Mouse (Mus musculus) heart, embryonic 12.5 days (tissue): ENCODE data around the gene Usp2. TPM values are rescaled to one million over a fixed set of nuclear protein-coding genes. Genes with fewer than 3 reads are reported as not detected.
A peak's percentile ranks its signal among the peaks of the same experiment; 100 is the strongest.

ENCODE experiments used
- ATAC-seq: fragments of 200-750 bp; cut with Nextera tagmentation; 2 replicates; pipeline ENCODE4 v1.8.0; 2017; ENCODE audit warnings: moderate TSS enrichment, moderate library complexity; ENCODE audit not compliant: insufficient number of reproducible peaks, low FRiP score
- H3K27ac ChIP-seq: fragments of 300-500 bp; sonication (generic); 2 replicates; pipeline ENCODE4 v1.5.1; 2016; ENCODE audit warnings: mild to moderate bottlenecking, moderate library complexity; ENCODE audit not compliant: poor library complexity, severe bottlenecking
- H3K27me3 ChIP-seq: fragments of 300-500 bp; sonication (generic); replicated peaks from 2 replicates; pipeline ENCODE4 v1.6.1; 2016; ENCODE audit warnings: mild to moderate bottlenecking, moderate library complexity
- H3K36me3 ChIP-seq: fragments of 300-500 bp; sonication (generic); 2 replicates; pipeline ENCODE4 v1.6.1; 2016; ENCODE audit warnings: mild to moderate bottlenecking, moderate library complexity
- H3K4me1 ChIP-seq: fragments of 300-500 bp; sonication (generic); replicated peaks from 2 replicates; pipeline ENCODE4 v1.6.1; 2016; ENCODE audit warnings: mild to moderate bottlenecking
- H3K4me2 ChIP-seq: fragments of 300-500 bp; sonication (generic); 2 replicates; pipeline ENCODE4 v1.6.1; 2016; ENCODE audit warnings: mild to moderate bottlenecking, moderate library complexity
- H3K4me3 ChIP-seq: fragments of 300-500 bp; sonication (generic); 2 replicates; pipeline ENCODE4 v1.5.1; 2016; ENCODE audit warnings: mild to moderate bottlenecking
- H3K9ac ChIP-seq: fragments of 300-500 bp; sonication (generic); 2 replicates; pipeline ENCODE4 v1.6.1; 2016; ENCODE audit warnings: mild to moderate bottlenecking, moderate library complexity
- H3K9me3 ChIP-seq: fragments of 300-500 bp; sonication (generic); replicated peaks from 2 replicates; pipeline ENCODE4 v1.6.1; 2016; ENCODE audit warnings: mild to moderate bottlenecking, moderate library complexity
- WGBS: fragments of 180-500 bp; shearing (Covaris S2); methylation state at CpG from one replicate; pipeline ENCODE4 v1.1.7; 2016; 5-methylcytosine and 5-hydroxymethylcytosine counted together
- polyA plus RNA-seq: library from polyadenylated mRNA; unstranded; fragments of >200 nt; fragmentation: Nextera tagmentation; extraction: Ambion mirVana; gene quantifications from 2 replicates; pipeline ENCODE4 v1.2.1, GENCODE M21; 2016

Usp2 gene
- polyA plus RNA-seq, 1 experiment from 2014 or later: 51.7 TPM

DNA sequence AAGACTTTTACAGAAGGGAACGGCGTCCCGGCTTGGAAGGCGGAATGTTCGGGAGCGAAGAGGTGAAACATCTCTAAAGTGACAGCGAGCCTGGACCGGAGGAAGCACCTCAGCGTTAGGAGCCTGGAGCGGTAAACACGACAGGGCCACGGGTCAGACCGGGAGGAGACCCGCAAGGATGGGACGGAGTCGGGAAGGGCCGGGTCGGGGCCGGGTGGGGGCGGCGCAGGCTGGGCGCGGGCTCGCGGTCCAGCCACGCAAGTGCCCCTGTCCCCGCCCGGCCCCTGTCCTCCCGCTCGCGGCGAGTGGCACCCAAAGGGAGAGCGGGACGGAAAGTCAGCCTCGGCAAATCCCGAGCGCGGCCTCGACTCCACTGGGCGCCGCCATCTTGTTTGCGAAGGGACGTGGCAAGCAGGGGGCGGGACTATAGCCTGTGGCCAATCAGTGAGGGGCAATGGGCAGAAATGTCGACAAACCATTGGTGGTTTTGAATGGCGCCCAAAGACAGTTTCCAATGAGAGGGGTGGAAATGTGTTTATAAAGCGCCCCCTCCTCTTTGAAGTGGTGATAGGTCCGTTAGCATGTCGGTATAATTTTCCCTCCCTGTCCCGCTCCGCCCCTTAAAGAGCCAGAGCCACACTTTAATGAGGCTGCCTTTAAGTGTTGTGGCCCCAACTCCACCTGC lies 46.4 kb downstream of the Usp2 start, which contains the start of the genes Gm49380 and Rnf26:
TSS of gene Gm49380 (minus strand) at position 396 of the 685 bp plus-strand sequence.
TSS of gene Rnf26 (minus strand) at position 413 of the 685 bp plus-strand sequence.
- H3K27me3 ChIP-seq: no peaks in the 10 kb centered on the region
- H3K4me1 ChIP-seq: peaks cover 37% of the 10 kb centered on the region
- H3K9ac ChIP-seq: peak within 1 kb of the TSS; percentile 98
- H3K27ac ChIP-seq: peak within 1 kb of the TSS; percentile 80
- H3K9me3 ChIP-seq: no peaks in the 10 kb centered on the region
- peak; percentile 95 for ATAC-seq
- H3K36me3 ChIP-seq: peaks cover 4% of the 10 kb centered on the region
- H3K4me3 ChIP-seq: peak within 1 kb of the TSS; percentile 92
- peak within 1 kb of the TSS; percentile 73 for H3K4me2 ChIP-seq
- WGBS: under 1% methylated on average over 49 of the region's 51 CpGs

DNA sequence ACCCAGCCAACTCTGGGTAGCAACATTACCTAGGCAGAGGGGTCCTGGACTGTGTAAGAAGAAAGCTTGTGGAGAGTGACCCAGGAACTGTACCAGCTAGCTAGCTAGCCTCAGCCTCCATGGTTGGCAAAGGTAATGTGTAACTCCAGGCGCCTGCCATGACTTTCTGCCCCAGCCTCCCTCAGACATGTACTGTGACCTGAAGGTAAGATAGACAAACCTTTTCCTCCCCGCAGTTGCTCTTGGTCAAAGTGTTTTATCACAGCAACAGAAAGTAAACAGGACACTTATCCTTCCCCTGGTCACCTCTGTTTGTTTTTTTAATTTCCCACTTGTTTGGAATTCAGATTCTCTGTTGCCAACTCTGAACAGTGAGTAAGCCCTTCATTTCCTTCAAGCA lies 47.6 kb downstream of the Usp2 start:
- Histone ChIP-seq H3K9me3 (no peaks in the 10 kb centered on the region), H3K4me1 (peaks cover 25% of the 10 kb centered on the region), H3K36me3 (no peaks in the 10 kb centered on the region), H3K27me3 (no peaks in the 10 kb centered on the region), H3K27ac (no peak overlapping the region), H3K9ac (no peak overlapping the region), H3K4me2 (no peak overlapping the region), H3K4me3 (no peak overlapping the region)
- no peak for ATAC-seq
- 76% methylated on average over 2 of the region's 2 CpGs for WGBS

DNA sequence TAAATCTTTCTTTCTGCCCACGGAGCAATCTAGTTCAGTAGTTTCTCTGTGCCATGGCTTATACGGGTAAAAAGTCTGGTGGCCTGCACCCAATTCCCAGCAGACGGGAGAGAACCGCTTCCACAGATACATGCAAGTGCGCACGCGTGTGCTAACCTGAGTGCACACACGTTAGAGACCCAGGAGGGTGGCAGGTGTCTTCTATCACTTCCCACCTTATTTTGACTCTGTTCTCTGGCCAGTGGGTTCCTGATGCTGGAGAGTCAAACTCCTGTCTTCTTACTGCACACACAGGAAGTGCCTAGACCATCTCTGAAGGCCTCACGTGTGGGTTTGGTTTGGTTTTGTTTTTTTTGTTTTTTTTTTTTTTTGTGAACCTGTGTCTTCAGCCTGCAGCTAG lies 48.8 kb downstream of the Usp2 start:
- Histone ChIP-seq H3K27ac (no peak overlapping the region), H3K27me3 (no peaks in the 10 kb centered on the region), H3K4me3 (no peak overlapping the region), H3K9ac (no peak overlapping the region; the same call in 1 of the 2 replicates), H3K4me1 (peaks cover 13% of the 10 kb centered on the region), H3K4me2 (no peak overlapping the region), H3K36me3 (no peaks in the 10 kb centered on the region), H3K9me3 (no peaks in the 10 kb centered on the region)
- ATAC-seq: no peak
- WGBS: 83% methylated on average over 9 of the region's 9 CpGs

DNA sequence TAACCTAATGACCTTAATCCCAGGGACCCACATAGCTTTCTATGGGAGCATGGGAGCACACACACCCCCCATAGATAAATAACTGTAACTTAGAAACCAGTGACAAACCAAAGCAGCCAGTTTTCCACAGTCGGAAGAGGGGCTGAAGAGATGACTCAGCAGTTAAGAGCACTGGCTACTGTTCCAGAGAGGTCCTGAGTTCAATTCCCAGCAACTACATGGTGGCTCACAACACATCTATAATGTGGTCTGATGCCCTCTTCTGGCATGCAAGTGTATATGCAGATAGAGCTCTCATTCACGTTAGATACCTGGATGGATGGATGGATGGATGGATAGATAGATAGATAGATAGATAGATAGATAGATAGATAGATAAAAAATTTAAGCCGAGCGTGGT lies 49.4 kb downstream of the Usp2 start:
- no peak overlapping the region for H3K4me3 ChIP-seq
- no peak overlapping the region for H3K4me2 ChIP-seq
- peaks cover 10% of the 10 kb centered on the region for H3K4me1 ChIP-seq
- WGBS: 81% methylated on average over 4 of the region's 4 CpGs
- H3K27me3 ChIP-seq: no peaks in the 10 kb centered on the region
- no peaks in the 10 kb centered on the region for H3K36me3 ChIP-seq
- no peak for ATAC-seq
- H3K27ac ChIP-seq: no peak overlapping the region
- no peaks in the 10 kb centered on the region for H3K9me3 ChIP-seq
- no peak overlapping the region for H3K9ac ChIP-seq

DNA sequence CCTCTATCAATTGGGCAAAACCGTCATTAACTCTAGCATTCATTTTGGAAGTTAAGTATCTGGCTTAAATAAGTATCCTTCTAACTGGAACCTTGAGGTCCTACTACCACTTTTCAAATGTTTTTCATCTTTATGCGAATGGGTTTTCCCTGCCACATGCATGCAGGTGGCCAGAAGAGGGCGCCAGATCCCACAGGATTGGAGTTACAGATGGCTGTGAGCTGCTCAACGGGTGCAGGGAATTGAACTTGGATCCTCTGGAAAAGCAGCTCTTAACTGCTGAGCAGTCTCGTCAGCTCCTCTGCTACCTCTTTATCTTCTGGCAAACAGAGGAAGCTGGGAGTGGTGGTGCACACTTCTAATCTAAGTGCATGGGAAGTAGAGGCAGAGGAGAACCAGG lies 52.2 kb downstream of the Usp2 start:
- H3K4me3 ChIP-seq: no peak overlapping the region
- H3K9ac ChIP-seq: no peak overlapping the region
- H3K27me3 ChIP-seq: no peaks in the 10 kb centered on the region
- H3K4me2 ChIP-seq: no peak overlapping the region
- no peaks in the 10 kb centered on the region for H3K4me1 ChIP-seq
- WGBS: 45% methylated on average over 5 of the region's 5 CpGs
- ATAC-seq: no peak
- H3K27ac ChIP-seq: no peak overlapping the region
- H3K9me3 ChIP-seq: no peaks in the 10 kb centered on the region
- no peaks in the 10 kb centered on the region for H3K36me3 ChIP-seq

DNA sequence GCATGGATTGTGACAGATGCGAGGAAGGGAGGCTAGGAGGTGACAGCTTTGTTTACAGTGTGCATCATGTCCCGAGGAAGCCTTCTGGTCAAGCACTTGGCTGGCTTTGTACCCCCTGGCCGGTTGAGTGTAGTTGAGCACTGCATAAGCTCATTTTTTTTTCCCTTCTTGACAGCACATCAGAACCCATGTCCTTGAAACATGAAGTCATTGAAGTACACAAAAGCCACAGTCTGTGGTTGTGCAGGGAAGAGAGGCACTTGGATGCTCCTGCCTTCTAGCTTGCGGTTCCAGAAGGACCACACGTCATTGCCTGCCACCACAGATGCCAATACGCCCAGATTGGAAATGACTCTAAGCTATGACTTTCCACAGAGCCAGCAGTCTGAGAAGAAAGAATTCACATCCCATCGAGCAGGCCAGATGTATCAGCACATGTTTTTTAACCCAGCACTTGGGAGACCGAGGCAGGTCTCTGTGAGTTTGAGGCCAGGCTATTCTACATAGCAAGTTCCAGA lies 53.2 kb downstream of the Usp2 start:
- Histone ChIP-seq H3K36me3 (no peaks in the 10 kb centered on the region), H3K4me2 (no peak overlapping the region), H3K4me3 (no peak overlapping the region), H3K27me3 (no peaks in the 10 kb centered on the region), H3K9ac (no peak overlapping the region), H3K4me1 (no peaks in the 10 kb centered on the region), H3K27ac (no peak overlapping the region), H3K9me3 (no peaks in the 10 kb centered on the region)
- WGBS: 76% methylated on average over 8 of the region's 8 CpGs
- no peak for ATAC-seq

DNA sequence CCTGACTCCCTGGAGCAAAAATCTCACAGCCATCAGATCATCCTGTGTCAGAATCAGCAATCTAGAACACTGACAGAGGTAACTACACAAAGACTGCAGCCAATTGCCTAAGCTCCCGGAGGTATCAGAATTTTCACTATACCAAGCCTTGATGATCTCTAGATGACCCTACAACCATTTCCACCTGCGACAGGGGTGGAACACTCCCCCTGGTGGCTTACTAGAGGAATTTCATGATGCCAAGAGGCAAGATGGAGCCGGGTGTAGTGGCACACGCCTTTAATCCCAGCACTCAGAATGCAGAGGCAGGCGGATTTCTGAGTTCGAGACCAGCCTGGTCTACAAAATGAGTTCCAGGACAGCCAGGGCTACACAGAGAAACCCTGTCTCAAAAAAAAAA lies 57.5 kb downstream of the Usp2 start:
- no peak overlapping the region for H3K9ac ChIP-seq
- peaks cover 24% of the 10 kb centered on the region for H3K4me1 ChIP-seq
- no peak overlapping the region for H3K4me2 ChIP-seq
- H3K36me3 ChIP-seq: no peaks in the 10 kb centered on the region
- no peaks in the 10 kb centered on the region for H3K9me3 ChIP-seq
- 66% methylated on average over 6 of the region's 6 CpGs for WGBS
- no peak overlapping the region for H3K27ac ChIP-seq
- ATAC-seq: no peak
- H3K27me3 ChIP-seq: no peaks in the 10 kb centered on the region
- no peak overlapping the region for H3K4me3 ChIP-seq

DNA sequence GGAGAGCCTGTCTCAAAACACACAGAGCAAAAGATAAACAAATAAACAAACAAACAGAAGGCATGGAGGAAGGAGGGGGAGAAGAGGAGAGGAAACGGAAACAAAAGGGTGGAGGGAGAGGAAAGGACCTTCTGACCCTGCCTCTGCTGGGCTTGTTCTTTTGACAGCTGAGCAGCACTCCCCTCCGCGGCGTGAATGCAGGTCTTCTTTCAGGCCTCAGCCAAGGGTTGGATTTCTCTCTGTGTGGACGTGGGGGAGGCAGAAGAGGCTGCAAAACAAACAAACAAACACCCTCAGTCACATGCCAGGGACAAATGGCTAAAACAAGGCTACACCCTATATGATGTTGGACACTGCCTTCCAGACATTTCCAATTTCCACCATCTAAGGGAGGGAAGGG lies 58.2 kb downstream of the Usp2 start:
- H3K4me1 ChIP-seq: peaks cover 30% of the 10 kb centered on the region
- ATAC-seq: no peak
- no peak overlapping the region for H3K27ac ChIP-seq
- WGBS: 57% methylated on average over 5 of the region's 5 CpGs
- H3K9me3 ChIP-seq: no peaks in the 10 kb centered on the region
- H3K4me2 ChIP-seq: no peak overlapping the region
- no peaks in the 10 kb centered on the region for H3K36me3 ChIP-seq
- no peaks in the 10 kb centered on the region for H3K27me3 ChIP-seq
- no peak overlapping the region for H3K9ac ChIP-seq
- no peak overlapping the region for H3K4me3 ChIP-seq

DNA sequence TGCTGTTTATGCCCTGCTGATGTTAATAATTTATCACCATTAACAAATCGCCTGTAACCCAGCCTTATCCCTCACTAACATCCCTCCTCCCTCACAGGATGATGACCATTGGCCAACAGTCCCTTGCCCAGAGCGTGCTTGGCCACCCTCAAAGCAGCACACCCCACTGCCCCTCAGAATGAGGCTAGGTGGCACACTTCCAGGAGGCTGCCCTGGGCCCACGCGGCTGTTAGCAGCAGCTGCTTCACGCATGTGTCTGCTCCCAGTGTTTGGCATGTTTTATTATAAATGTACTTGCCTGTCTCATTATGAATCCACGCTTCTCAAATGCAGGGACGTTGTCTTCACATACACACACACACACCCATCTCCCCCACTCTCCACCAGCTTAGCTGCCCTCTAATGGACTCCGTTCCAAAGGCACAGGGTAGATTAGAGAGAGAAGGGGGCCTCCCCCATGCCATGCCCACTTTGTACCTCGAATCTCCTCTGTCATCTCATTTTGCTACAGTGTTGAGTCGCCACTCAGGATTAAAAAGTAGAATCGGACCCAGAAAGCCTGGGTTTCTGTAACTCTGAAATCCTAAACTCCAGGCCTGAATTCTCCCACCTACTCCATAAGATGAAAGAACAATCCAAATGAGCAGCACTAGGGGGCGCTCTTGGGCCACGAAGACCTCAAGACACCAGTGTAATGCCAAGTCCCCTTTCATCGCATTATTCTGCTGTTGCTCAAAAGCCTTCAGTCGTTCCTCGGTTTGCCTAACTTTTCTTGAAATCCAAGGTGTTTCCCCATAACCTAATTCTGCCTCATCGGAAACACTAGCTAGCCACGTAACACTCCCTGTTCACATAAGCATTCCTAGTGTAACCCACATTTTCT lies 59.0 kb downstream of the Usp2 start:
- Histone ChIP-seq H3K36me3 (no peaks in the 10 kb centered on the region), H3K9me3 (no peaks in the 10 kb centered on the region), H3K4me1 (peaks cover 38% of the 10 kb centered on the region), H3K4me2 (peak overlapping the region; percentile 48), H3K27ac (peak overlapping the region; percentile 52; the same call in 1 of the 2 replicates), H3K4me3 (peak overlapping the region; percentile 6; the same call in 1 of the 2 replicates), H3K9ac (peak overlapping the region; percentile 35; the same call in 1 of the 2 replicates), H3K27me3 (no peaks in the 10 kb centered on the region)
- WGBS: 31% methylated on average over 18 of the region's 18 CpGs
- ATAC-seq: no peak

DNA sequence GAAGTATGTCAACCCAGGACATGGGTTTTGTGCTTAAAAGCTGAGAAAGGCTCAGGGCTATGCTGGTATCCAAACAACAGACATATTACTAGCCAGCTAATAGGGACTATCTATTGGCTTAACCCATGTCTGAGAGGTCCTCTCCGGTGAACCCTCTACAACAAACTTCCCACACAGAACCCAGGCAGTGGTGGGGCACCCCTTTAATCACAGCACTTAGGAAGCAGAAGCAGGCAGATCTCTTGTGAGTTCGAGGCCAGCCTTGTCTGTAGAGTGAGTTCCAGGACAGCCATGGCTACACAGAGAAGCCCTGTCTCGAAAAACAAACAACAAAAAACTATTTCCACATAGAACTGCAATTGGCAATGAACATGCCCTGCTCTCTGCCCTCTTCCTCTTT lies 59.9 kb downstream of the Usp2 start:
- H3K4me1 ChIP-seq: peaks cover 48% of the 10 kb centered on the region
- H3K27me3 ChIP-seq: no peaks in the 10 kb centered on the region
- 77% methylated on average over 3 of the region's 3 CpGs for WGBS
- H3K4me2 ChIP-seq: peak overlapping the region; percentile 48; the same call in 1 of the 2 replicates
- no peaks in the 10 kb centered on the region for H3K36me3 ChIP-seq
- no peak for ATAC-seq
- H3K27ac ChIP-seq: 0 out of 2 replicates have a peak overlapping the region, but pooled peaks have one; percentile 13
- H3K9ac ChIP-seq: no peak overlapping the region
- no peaks in the 10 kb centered on the region for H3K9me3 ChIP-seq
- H3K4me3 ChIP-seq: no peak overlapping the region

DNA sequence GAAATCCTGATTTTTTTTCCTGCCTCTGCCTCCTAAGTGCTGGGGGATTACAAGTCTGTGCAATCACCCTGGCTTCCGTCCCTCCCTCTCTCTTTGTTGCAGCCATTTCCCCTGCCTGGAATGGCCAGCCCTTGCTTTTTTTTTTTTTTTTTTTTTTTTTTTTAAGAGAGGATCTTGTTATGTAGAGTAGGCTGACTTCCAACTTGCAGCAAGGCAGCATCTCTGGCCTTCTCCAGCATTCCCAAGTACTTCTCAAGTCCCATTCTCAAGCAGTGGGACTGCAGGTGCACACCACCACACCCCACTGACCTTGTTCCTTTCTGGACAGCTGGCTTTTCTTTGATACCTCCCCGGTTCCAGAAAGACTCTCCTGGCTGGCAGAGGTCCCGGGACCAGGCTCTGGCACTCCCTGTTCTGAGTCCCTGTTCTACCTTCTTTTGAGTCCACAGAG lies 60.6 kb downstream of the Usp2 start:
- Histone ChIP-seq H3K27ac (no peak overlapping the region; the same call in 1 of the 2 replicates), H3K4me1 (peaks cover 51% of the 10 kb centered on the region)
- 64% methylated on average over 3 of the region's 3 CpGs for WGBS

More for the DNA sequence above, 60.6 kb downstream of the Usp2 start:
- no peak overlapping the region for H3K4me3 ChIP-seq
- no peaks in the 10 kb centered on the region for H3K36me3 ChIP-seq
- H3K27me3 ChIP-seq: no peaks in the 10 kb centered on the region
- H3K9me3 ChIP-seq: no peaks in the 10 kb centered on the region
- ATAC-seq: no peak
- H3K9ac ChIP-seq: no peak overlapping the region
- H3K4me2 ChIP-seq: no peak overlapping the region
